Mouse (Mus musculus) lung, postnatal 0 days (tissue): ENCODE measurements around the gene Arhgef28. TPM values are rescaled to one million over a fixed set of nuclear protein-coding genes. Genes with fewer than 3 reads are reported as not detected.
A peak's percentile ranks its signal among the peaks of the same experiment; 100 is the strongest.
"Not testable (repeated sequence)": the region's sequence is repeated elsewhere in the genome, so short reads cannot be mapped to it uniquely, and the experiment has no call there.

Experiments
- ATAC-seq: fragments of 200-750 bp; cut with Nextera tagmentation; 2 replicates; pipeline ENCODE4 v1.8.0; 2017; ENCODE audit warnings: moderate library complexity
- DNase-seq: peaks from one replicate; pipeline ENCODE4 v3.0.0-alpha.2; 2016; ENCODE audit warnings: low spot score
- H3K27ac ChIP-seq: fragments of 300-500 bp; sonication (generic); 2 replicates; pipeline ENCODE4 v1.5.1; 2014; ENCODE audit warnings: antibody characterized with exemption, mild to moderate bottlenecking, low read length, mixed read lengths
- H3K27me3 ChIP-seq: fragments of 300-500 bp; sonication (generic); replicated peaks from 2 replicates; pipeline ENCODE4 v1.6.1; 2014; ENCODE audit warnings: low read length, mixed read lengths; ENCODE audit not compliant: insufficient read depth
- H3K36me3 ChIP-seq: fragments of 300-500 bp; sonication (generic); 2 replicates; pipeline ENCODE4 v1.6.1; 2014; ENCODE audit warnings: low read length, mixed read lengths; ENCODE audit not compliant: insufficient read depth
- H3K4me1 ChIP-seq: fragments of 300-500 bp; sonication (generic); 2 replicates; pipeline ENCODE4 v1.6.1; 2014; ENCODE audit warnings: antibody characterized with exemption, low read depth, low read length, mixed read lengths; ENCODE audit not compliant: insufficient read depth
- H3K4me2 ChIP-seq: fragments of 300-500 bp; sonication (generic); replicated peaks from 2 replicates; pipeline ENCODE4 v1.6.1; 2014; ENCODE audit warnings: low read depth, mild to moderate bottlenecking, low read length, moderate library complexity, mixed read lengths
- H3K4me3 ChIP-seq: fragments of 300-500 bp; sonication (generic); 2 replicates; pipeline ENCODE4 v1.5.1; 2014; ENCODE audit warnings: low read depth, low read length
- H3K9ac ChIP-seq: fragments of 300-500 bp; sonication (generic); replicated peaks from 2 replicates; pipeline ENCODE4 v1.6.1; 2014; ENCODE audit warnings: low read depth, mild to moderate bottlenecking
- H3K9me3 ChIP-seq: fragments of 300-500 bp; sonication (generic); 2 replicates; pipeline ENCODE4 v1.6.1; 2016; ENCODE audit warnings: low read length, mixed read lengths
- CTCF ChIP-seq: IDR thresholded peaks from 2 replicates; pipeline ENCODE4 v1.5.1; 2016; ENCODE audit warnings: antibody characterized with exemption, mild to moderate bottlenecking
- EP300 ChIP-seq: IDR thresholded peaks from 2 replicates; pipeline ENCODE4 v1.6.1; 2016; ENCODE audit warnings: antibody characterized with exemption, mild to moderate bottlenecking, control low read depth
- WGBS: fragments of 180-500 bp; shearing (Covaris S2); extraction: QIAGEN DNeasy Blood & Tissue Kit; methylation state at CpG from one replicate; pipeline ENCODE4 v1.1.7; 2014; 5-methylcytosine and 5-hydroxymethylcytosine counted together
- polyA plus RNA-seq: library from polyadenylated mRNA; unstranded; fragments of >200 nt; fragmentation: Nextera tagmentation; extraction: Ambion mirVana; gene quantifications from 2 replicates; pipeline ENCODE4 v1.2.1, GENCODE M21; 2015

Gene Arhgef28
- polyA plus RNA-seq, 1 experiment from 2014 or later, result 53.0 TPM

- Histone ChIP-seq H3K9me3 (no peaks in the 10 kb centered on the region), H3K27ac (no peak overlapping the region), H3K36me3 (no peaks in the 10 kb centered on the region), H3K4me2 (no peak overlapping the region), H3K4me1 (no peaks in the 10 kb centered on the region; the same call in 1 of the 2 replicates), H3K4me3 (no peak overlapping the region), H3K27me3 (no peaks in the 10 kb centered on the region), H3K9ac (no peak overlapping the region)
- TF ChIP-seq EP300, result no peak
- TF ChIP-seq CTCF, result no peak
- WGBS, result 91% methylated on average over 12 of the region's 12 CpGs
- DNase-seq (no peak), ATAC-seq (no peak)
These were observed 181.6 kb downstream of the Arhgef28 start for GRCm38 (mm10) chr13:98024680-98025079.

- Histone ChIP-seq H3K9ac (no peak overlapping the region), H3K27ac (no peak overlapping the region), H3K27me3 (no peaks in the 10 kb centered on the region), H3K9me3 (no peaks in the 10 kb centered on the region), H3K4me3 (no peak overlapping the region), H3K4me1 (no peaks in the 10 kb centered on the region), H3K4me2 (no peak overlapping the region), H3K36me3 (no peaks in the 10 kb centered on the region)
- TF ChIP-seq CTCF (no peak), EP300 (no peak)
- DNase-seq, result no peak
- 79% methylated on average over 4 of the region's 4 CpGs for WGBS
- ATAC-seq, result no peak
These were observed 184.3 kb downstream of the Arhgef28 start for GRCm38 (mm10) chr13:98021906-98022305.

- WGBS, result 81% methylated on average over 8 of the region's 8 CpGs
- ATAC-seq, result not testable (repeated sequence)
These were observed 187.4 kb downstream of the Arhgef28 start for GRCm38 (mm10) chr13:98018837-98019236.

DNA sequence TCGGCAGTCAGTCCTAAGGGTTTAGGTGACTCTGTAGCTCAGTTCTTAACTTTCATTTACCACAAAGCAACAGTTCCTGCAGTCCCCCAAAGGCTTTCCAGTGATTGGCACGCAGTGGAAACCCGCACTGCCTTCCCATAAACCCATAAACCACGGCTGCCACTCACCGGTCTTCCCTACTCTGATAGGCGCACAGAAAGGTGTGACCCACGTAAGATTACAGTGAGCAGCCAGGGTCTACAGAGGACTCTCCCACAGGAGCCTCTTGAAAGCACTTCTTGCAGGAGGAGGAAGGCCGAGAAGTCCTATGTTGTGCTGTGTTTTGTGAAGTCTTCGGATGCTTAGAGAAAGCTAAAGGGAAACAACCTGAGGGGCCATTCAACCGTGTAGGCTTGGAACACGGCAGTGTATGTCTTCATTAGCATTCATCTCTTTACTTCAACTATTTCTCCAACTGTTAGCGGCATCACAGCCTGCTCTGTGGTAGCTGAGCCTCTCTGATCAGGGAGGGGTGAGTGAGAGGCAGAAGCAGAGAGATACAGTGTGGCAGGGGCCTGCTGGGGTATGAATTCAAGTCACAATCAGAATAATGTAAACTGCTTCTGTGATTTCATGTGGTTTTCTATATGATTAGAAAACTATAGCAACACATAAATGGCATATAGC, 189.2 kb downstream of the Arhgef28 start:
- no peaks in the 10 kb centered on the region for H3K27me3 ChIP-seq
- peak overlapping the region; percentile 22; the same call in 1 of the 2 replicates for H3K27ac ChIP-seq
- H3K9me3 ChIP-seq, result no peaks in the 10 kb centered on the region
- peak overlapping the region; percentile 41 for H3K4me2 ChIP-seq
- DNase-seq, result peak; percentile 54
- ATAC-seq, result peak; percentile 56
- H3K9ac ChIP-seq, result no peak overlapping the region
- H3K4me1 ChIP-seq, result 0 out of 2 replicates have a peak, but pooled peaks cover 2% of the 10 kb centered on the region
- no peaks in the 10 kb centered on the region for H3K36me3 ChIP-seq
- WGBS, result 40% methylated on average over 12 of the region's 12 CpGs
- no peak for TF ChIP-seq EP300
- TF ChIP-seq CTCF, result no peak
- peak overlapping the region; percentile 33; the same call in 1 of the 2 replicates for H3K4me3 ChIP-seq

More at GRCm38 (mm10) chr13:98018837-98019236, 187.4 kb downstream of the Arhgef28 start:
- H3K9me3 ChIP-seq, H3K36me3 ChIP-seq, H3K4me2 ChIP-seq, H3K4me1 ChIP-seq, H3K27me3 ChIP-seq, DNase-seq, H3K4me3 ChIP-seq, H3K27ac ChIP-seq, H3K9ac ChIP-seq: not testable (repeated sequence)

- H3K9me3 ChIP-seq, result no peaks in the 10 kb centered on the region
- DNase-seq (peak; percentile 68), ATAC-seq (peak; percentile 23)
- H3K4me1 ChIP-seq, result 0 out of 2 replicates have a peak, but pooled peaks cover 2% of the 10 kb centered on the region
- no peaks in the 10 kb centered on the region for H3K36me3 ChIP-seq
- no peak for TF ChIP-seq EP300
- peak overlapping the region; percentile 41 for H3K4me2 ChIP-seq
- 9% methylated on average over 30 of the region's 33 CpGs for WGBS
- H3K9ac ChIP-seq, result peak overlapping the region; percentile 20; the same call in 1 of the 2 replicates
- H3K27ac ChIP-seq, result peak overlapping the region; percentile 22
- H3K4me3 ChIP-seq, result peak overlapping the region; percentile 33
- no peaks in the 10 kb centered on the region for H3K27me3 ChIP-seq
These were observed 190.0 kb downstream of the Arhgef28 start for GRCm38 (mm10) chr13:98015981-98016922.

DNA sequence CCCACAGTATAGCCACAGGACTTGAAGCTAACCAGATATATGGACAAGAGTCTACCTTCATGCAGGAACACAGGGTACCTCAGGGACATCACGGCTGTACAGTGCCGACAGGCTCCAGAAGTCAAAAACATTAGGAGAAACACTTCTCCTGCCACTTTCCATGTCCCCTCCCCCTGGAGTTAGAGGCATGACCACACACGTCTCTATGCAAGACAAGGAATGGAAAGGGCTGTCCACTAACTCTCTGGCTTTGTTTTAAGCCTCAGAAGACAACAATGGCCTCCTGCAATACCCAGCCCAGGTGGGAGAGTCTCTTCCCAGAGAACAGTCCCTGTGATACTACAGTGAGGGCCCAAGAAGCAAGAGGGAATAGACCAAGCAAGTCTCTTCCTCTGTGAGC, 191.3 kb downstream of the Arhgef28 start:
- Histone ChIP-seq H3K36me3 (no peaks in the 10 kb centered on the region), H3K27ac (peak overlapping the region; percentile 20; the same call in 1 of the 2 replicates), H3K9me3 (no peaks in the 10 kb centered on the region), H3K4me3 (no peak overlapping the region), H3K4me2 (0 out of 2 replicates have a peak overlapping the region, but pooled peaks have one; percentile 17), H3K9ac (no peak overlapping the region), H3K27me3 (no peaks in the 10 kb centered on the region), H3K4me1 (0 out of 2 replicates have a peak, but pooled peaks cover 2% of the 10 kb centered on the region)
- TF ChIP-seq EP300 (no peak), CTCF (no peak)
- 46% methylated on average over 3 of the region's 3 CpGs for WGBS
- DNase-seq (no peak), ATAC-seq (no peak)
